Mouse (Mus musculus): ENCODE measurements around the gene Gsg1l2. TPM values are rescaled to one million over a fixed set of nuclear protein-coding genes. Genes with fewer than 3 reads are reported as not detected.

Gene Gsg1l2
- total RNA-seq (2021), result not detected
- long read RNA-seq, experiment 1, result 0 reads
- long read RNA-seq, experiment 2, result 0 reads

DNA sequence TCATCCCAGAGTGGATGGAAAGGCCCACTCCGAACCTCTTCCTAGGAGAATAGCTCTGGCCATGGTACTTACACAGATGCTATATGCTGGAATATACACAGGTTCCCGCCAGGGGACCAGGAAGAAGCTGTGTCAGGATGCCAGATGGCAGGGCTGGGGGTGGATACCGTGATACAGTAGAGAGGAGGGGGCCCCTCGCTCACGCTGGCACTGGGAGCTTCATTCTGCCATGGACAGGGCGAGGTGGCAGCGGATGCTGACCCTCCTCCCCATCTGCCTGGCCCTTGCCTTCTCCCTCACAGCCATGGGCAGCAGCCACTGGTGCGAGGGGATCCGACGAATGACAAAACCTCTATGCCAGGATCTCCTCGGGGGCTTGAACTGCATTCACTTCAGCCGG, at the start of gene Gsg1l2:
Gsg1l2 (plus strand) TSS at position 230 of the 400 bp plus-strand sequence.
- DNase-seq (ENCODE audit: low spot score in 2 of 2), result no peak
- intact Hi-C loops (cut with DNase I), result no loop called here

DNA sequence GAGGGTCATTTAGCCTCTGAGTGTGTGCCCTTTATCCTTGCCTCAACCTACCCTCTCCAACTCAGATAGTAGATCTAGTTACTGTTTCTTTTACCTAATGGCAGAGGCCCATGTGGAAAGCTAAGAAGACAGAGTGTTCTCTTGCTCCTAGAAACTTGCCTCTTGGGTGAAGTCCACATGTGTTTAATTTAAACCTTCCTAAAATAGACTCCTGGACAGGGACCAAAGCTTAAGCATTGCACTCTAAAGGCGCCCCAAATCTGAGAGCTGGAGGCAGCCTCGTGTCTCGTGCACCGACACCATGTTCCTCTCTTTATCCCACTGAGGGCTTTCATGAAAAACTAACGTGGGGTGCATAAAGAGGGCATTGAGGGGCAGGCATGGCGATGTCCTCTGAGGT, 47.3 kb upstream of the Gsg1l2 start:
- intact Hi-C loops (cut with DNase I), result no loop called here
- DNase-seq (ENCODE audit: low spot score in 2 of 2), result peak in 1 of 2 experiments; percentile 76

DNA sequence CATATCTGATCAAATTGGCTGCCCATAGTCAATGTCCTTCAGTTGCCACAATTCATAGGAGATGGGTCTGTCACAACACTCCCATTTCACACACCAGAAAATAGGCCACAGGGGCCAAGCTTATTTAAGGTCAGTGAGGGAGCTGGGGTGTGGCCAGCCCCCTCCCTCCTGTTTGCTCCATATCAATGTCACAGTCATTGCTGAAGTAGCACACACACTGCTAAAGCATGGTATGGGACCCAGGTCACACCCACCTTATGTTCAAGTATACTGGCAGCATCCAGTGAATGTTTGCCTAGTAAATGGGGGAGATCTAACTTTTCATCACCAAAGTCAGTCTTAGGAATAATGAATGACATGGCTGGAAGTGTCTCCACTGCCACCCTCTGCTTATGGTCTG, 45.7 kb upstream of the Gsg1l2 start:
- DNase-seq (ENCODE audit: low spot score in 2 of 2), result no peak
- intact Hi-C loops (cut with DNase I), result no loop called here

DNA sequence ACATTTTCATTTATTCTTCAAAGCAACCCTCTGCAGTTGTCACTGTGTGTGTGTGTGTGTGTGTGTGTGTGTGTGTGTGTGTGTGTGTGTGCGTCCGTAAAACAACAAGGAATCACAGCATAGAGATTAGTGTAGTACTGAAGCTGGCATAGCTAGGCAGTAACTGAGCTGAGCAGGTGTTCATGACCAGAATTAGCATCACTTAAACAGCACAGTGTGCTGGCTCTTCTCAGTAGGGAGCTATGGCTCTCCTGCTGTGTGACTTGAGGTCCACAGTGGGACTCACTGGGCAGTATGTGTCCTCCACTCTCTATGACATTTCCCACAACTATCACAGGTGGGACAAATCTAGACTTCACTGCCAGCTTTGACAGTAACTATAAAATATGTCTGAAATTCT, 43.4 kb upstream of the Gsg1l2 start:
- DNase-seq (ENCODE audit: low spot score in 2 of 2), result no peak
- intact Hi-C loops (cut with DNase I), result no loop called here

DNA sequence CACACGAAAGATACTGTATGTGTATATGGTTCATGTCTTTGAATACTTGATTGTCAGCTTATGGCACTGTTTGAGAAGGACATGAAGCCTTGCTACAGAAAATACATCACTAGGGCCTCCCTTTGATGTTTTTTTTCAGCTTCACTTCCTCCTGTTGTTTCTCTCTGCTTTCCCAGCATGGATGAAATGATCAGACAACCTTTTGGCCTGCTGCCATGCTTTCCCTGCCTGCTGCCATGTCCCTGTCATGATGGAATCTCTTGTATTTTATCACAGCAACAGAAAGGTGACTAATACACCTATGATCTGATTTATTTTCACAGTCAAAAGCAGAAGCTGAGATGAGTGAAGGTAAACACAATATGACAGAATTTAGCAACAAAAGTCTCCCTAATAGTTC, 40.7 kb upstream of the Gsg1l2 start:
- DNase-seq (ENCODE audit: low spot score in 2 of 2), result no peak
- intact Hi-C loops (cut with DNase I), result no loop called here

DNA sequence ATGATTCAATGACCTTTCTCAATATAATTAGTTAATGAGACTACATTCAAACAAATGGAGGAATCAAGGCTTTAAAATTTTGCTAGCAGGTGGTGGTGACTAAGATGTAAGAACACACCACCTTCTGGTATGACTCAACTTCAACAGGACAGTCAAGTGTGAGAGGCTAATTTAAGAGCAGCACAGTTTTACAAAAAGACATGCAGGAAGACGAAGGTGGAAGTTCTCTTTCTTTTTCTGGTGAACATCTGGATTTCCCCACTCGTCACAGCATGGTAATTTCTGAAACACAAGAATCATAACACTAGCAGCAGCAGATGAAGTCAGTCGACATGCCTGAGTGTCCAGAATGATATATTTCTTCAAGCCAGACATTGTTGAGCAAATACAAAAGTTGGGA, 39.8 kb upstream of the Gsg1l2 start:
- intact Hi-C loops (cut with DNase I), result no loop called here

DNA sequence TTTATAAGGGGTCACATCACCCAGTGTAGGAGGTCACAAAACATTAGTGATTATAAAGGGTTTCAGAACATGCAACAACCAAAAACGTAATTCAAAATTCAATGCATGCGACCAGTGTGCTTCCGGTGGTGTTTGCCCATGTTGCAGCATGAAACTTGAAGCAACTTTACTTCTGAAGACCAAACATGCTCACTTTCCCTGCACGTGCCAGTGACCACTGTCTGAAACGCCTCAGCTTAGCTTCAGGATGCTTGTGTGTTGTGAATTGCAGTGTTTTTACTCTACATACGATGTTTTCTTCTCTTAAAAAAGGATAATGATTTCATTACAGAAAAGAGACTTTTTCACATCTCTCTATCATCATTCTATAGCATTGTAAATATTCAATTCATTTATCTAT, 36.1 kb upstream of the Gsg1l2 start:
- DNase-seq (ENCODE audit: low spot score in 2 of 2), result no peak
- intact Hi-C loops (cut with DNase I), result no loop called here

More for the DNA sequence above, 39.8 kb upstream of the Gsg1l2 start:
- DNase-seq (ENCODE audit: low spot score in 2 of 2), result peak in 1 of 2 experiments; percentile 53

DNA sequence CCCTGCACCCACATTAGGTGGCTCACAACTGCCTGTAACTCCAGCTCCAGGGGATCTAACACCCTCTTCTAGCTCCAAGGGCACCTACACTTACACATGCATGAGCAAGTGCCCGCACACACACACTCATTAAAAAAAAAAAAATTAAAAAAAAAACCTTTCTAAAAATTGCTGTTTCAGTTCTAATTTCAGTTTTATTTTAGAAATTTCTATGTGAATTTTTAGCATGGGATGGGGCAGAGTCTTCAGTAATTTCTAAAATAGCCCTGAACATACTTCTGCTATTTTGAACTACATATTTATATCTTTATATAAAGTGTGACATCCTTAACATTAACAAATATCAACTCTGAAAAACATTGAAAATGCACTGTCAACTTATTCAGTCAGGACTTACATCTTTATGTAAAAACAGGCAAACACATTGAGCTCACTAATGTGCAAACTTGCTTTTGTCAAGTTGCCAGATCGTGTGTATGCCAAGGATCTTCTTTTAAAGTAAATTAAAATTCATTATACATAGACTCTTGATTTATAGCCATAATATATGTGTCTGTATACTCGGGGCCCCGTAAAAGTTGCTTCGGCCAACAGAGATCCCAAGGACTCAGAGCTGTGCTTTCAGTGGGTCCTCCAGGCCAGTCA, 35.4 kb upstream of the Gsg1l2 start:
- peak in 1 of 2 experiments; percentile 31 for DNase-seq (ENCODE audit: low spot score in 2 of 2)
- intact Hi-C loops (cut with DNase I), result no loop called here

DNA sequence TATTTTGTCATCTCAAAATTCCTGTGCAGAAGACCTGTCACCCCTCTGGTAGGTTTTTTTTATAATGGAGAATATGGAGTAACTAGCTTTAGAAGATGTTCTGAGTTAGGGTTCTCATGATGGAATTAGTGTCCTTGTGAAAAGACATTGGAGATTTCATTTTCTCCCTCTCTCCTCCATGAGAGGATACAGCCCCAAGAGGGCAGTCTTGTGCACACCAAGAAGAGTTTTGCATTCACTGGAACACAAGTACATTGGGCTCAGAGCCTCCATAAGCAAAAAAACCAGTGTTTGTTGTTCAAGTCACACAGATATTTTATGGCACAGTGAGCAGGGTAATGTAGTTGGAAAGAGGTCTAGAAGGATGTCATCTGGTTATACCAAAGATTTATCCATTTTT, 32.8 kb upstream of the Gsg1l2 start:
- no peak for DNase-seq (ENCODE audit: low spot score in 2 of 2)
- intact Hi-C loops (cut with DNase I), result no loop called here

DNA sequence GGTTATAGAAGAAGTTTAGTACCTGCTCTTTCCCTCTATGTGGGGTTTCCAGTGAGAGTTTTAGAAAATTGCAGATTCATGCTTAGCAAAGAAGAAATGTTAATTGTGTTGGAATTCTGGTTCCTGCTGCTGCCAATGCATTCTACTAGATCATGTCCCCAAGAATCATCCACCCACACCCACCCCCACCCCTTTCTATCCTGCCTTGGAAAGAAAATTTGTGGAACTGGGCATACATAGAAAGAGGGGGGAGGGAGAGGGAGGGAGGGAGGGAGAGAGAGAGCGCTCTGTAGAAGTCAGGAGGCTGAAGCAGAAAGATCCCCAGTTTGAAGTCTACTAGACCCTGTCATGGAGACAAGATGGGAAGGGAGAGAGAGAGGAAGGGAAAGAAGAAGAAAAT, 18.1 kb upstream of the Gsg1l2 start:
- no peak for DNase-seq (ENCODE audit: low spot score in 2 of 2)
- intact Hi-C loops (cut with DNase I), result no loop called here

DNA sequence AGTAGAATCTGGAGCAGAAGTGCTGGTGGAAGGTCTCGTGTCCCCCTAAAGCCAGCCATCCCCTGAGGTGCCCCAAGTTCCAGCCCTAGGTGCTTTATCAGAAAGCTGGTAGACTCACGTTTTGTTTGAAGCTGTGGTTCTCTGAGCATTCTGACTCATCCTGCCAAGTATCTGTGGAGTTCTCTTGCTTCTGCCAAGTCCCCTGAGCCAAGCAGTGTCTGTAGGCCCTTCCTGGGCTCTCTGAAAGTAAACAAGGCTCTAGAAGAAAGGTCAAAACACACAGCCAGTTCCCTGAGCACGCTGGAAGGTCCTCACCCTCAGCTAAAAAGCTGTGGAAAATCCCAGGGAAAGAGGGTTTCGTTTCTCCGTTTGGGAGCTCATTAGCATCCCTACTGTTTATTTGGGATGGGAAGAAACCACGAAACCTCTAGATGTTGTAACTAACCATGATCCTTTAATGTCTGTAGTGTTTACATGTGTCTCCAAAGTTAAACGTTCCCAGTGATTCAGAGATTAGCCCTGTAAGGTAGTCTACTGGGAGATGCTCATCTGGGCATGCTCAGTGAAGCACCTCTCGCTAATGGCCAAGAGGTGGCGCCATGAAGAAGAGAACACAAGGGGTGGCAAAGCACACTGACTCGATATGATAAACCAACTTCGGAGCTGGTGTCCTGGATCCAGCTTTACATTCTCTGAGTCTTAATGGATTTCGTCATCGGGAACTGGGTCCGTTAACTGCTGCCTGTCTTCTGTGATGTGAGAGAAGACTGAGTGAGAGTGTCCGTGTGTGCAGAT, 16.8 kb upstream of the Gsg1l2 start:
- intact Hi-C loops (cut with DNase I), result no loop called here
- no peak for DNase-seq (ENCODE audit: low spot score in 2 of 2)

DNA sequence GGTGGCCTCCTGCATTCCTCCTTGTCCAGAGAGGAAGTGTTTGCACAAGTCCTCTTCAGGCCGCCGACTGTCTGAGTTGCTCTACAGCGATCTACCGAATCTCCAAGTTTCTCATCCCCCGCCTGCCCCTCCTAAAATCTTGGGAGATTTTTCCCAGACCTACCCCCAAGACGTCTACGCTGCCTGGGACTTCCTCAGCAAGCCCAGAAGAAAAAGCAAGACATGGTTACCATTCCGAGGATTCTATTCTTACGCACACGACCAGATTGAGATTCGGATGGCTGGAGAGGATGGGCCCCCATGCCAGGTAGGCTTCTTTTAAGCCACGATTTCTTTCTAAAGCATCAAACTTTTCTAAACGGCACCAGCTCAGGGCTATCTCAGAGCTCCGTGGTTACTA, 3.4 kb upstream of the Gsg1l2 start, which contains the start of gene Glp2r:
Glp2r (minus strand) TSS at position 101 of the 400 bp plus-strand sequence.
- intact Hi-C loops (cut with DNase I), result no loop called here
- DNase-seq (ENCODE audit: low spot score in 2 of 2), result no peak

DNA sequence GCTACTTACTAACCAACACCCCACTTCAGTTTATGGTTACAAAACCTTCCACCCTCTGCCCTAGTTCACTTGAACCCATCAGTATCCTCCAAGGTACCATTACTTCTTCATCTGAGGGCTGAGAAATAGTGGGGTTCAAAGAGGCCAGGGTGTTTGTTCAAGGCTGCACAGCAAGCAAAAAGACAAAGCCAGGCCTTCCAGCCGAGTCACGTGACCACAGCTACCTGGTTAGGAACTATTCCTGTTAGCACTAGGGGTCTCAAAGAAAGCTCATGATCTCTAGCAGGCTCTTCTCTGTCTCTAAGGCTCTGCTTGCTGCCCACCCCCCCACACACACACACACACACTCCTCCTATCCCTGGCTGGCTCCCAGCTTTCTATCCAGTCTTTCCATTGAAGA, 2.7 kb upstream of the Gsg1l2 start:
- intact Hi-C loops (cut with DNase I), result no loop called here
- DNase-seq (ENCODE audit: low spot score in 2 of 2), result no peak

DNA sequence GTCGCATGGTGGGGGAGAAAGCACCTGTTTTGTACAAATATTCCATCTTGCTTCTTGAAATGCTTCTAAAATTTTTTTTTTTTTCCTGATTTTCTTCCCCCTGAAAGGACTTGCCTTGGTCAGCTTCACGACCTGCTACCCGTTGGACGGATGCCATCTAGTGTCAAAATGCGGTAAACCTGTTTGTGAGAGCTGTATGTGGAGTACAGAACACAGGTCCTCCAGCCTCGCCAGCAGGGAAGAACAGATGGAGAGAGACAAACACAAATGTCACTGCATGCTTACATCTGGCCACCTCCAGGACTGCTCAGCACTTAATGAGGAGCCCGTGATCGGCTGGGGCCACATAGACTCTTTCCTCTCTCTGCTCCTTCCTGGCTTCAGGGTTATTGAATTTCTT, 1.8 kb upstream of the Gsg1l2 start:
- intact Hi-C loops (cut with DNase I), result no loop called here
- DNase-seq (ENCODE audit: low spot score in 2 of 2), result peak; percentile 78 to 82

DNA sequence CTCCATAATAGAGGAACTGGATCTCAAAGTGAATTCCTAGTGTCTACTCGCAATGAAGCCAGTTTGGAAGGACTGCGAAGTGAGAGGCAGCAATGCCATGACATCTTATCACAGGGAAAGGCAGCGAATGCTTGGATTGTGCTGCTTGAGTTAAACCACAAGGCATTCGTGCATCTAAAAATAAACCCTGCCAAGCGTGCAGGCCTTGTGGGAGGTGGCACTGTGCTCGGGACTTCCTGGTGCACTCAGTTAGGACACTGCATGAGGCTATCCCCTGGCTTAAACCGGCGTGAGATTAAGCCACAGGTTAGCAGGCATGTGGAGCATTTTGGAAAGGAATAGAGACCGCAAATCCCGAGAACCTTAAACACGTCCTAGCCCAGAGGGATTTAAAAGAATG, 15.8 kb downstream of the Gsg1l2 start:
- DNase-seq (ENCODE audit: low spot score in 2 of 2), result no peak
- intact Hi-C loops (cut with DNase I), result no loop called here

DNA sequence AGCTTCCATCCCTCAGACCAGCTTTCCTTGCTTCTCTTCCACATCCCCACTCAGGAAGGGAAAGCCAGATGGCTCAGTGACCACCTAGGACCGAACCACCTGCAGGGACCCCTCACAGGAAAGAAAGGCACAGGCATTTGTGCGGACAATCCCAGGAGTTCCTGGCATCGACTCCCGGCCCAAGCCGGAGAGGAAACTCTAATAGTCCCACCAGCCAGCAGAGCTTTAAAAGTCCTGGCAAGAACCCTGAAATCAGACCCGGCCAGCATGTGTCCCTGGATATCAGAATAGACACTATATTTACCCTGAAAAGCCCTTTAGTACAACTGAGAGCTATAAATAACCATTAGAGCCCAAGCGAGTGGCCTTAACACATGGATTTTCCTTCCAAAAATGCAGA, 23.5 kb downstream of the Gsg1l2 start, which contains the start of gene Dhrs7c:
Dhrs7c (plus strand) TSS at position 257 of the 400 bp plus-strand sequence.
- intact Hi-C loops (cut with DNase I), result no loop called here
- DNase-seq (ENCODE audit: low spot score in 2 of 2), result no peak

DNA sequence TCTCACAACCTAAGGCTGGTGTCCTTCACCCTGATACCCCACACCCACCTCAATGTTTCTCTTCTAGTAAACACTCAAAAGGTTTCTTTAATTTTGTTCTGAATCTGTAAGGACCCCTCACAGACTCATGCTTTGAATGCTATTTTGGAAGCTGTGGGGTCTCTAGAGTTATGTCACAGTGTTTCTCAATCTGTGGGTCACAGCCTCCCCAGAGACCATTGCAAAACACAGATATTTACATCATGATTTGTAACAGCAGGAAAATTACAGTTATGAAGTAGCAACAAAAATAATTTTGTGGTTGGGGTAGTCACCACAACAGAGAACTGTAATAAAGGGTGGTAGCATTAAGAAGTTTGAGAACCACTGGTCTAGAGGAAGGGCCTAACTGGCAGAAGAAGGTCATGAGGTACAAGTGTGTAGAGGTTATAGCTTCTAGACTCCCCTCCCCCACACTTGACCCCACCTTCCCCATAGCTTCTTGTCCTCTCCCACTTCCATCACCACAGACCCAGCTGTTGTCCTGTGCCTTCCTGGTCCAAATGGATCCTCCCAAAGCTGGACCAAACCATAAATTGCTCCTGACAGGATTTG, 25.8 kb downstream of the Gsg1l2 start:
- intact Hi-C loops (cut with DNase I), result loop anchor here (10.0 kb wide), 1 partner anchor 695 kb away; no protein-coding TSS in a partner anchor

DNA sequence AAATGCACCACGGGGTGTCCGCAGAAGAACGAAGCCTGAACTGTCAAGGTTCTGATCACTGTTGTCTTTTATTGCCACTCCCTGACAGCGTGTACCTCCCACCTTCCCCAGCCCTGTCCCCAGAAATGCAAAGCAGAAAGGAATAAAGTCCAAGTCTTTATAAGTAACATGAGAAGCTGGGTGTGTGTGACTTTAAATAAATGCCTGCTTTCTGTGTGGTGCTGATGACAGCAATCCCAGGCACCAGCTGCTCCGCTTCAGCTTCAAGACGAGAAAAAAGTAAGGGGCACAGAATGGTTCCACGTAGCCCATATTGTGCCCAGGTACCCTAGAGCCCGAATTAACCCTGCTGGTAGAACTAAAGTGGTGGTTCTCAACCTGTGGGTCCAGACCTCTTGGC, 26.8 kb downstream of the Gsg1l2 start:
- DNase-seq (ENCODE audit: low spot score in 2 of 2), result peak; percentile 43 to 54
- intact Hi-C loops (cut with DNase I), result loop anchor here (10.0 kb wide), 1 partner anchor 696 kb away; no protein-coding TSS in a partner anchor

More for the DNA sequence above, 25.8 kb downstream of the Gsg1l2 start:
- no peak for DNase-seq (ENCODE audit: low spot score in 2 of 2)

DNA sequence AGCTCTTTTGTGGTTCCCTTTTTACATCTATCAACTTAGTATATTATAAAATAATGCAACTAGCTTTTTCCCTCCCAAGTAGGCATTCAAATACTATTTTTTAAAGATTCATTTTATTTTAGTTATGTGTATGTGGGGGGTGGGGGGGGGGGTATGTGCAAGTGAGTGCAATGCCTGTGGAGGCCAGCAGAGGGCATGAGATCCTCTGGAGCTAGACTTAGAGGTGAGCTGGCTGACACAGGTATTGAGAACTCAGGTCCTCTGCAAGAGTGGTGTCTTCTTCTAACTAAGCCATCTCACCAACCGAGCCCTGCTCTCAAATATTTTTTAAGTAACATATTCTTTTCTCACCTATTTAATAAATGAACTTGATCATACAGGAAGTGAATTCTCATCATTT, 31.1 kb downstream of the Gsg1l2 start:
- intact Hi-C loops (cut with DNase I), result loop anchor here (10.0 kb wide), 1 partner anchor 701 kb away; no protein-coding TSS in a partner anchor
- no peak for DNase-seq (ENCODE audit: low spot score in 2 of 2)

Data from left cerebral cortex, postnatal 14 days (tissue).